Mouse (Mus musculus): ENCODE data around the gene Gm13420.

GRCm38 (mm10) chr2:29764831-29765230 lies 13.3 kb upstream of the Gm13420 start:
- TF ChIP-seq CTCF (IDR thresholded peaks at IDR 0.05; ENCODE audit: low read depth) (peak; percentile 97), EP300 (optimal IDR thresholded peaks at IDR 0.05) (no peak)
